Mouse (Mus musculus): ENCODE results near the gene Slc52a3.

The Slc52a3 gene

GRCm38 (mm10) chr2:151996229-151997189, at the start of gene Slc52a3:
Gene Slc52a3, plus strand, starts transcription at chr2:151996511.
- peak; percentile 90 for DNase-seq

DNA sequence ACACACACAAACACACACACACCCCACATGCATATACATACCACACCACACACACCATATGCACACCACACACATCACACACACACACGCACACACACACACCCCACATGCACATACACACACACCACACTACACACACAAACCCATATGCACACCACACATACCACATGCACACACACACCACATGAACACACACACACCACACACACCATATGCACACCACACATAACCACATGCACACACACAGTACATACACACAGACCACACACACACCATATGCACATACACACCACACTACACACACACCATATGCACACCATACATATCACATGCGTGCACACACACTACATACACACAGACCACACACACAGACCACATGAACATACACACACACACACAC, 48.7 kb upstream of the Slc52a3 start:
- no peak for DNase-seq

DNA sequence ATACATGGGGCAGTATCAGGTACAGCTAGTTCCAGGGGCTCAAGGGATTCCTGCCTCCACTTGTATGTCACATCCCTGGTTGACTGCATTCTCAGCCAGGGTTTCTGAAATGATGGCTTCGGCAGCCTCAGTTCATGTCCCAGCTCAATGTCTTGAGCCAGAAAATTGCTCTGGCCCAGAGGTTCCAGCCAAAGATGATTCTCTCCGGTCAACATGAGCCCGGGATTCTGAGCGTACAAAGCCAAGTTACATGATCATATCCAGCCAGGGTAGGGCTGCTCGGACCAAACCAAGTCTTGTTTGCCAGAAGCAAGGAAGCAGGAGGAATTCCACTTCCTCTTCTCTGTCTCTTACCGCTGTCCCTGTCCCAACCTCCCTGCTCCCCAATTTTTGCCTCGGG, 48.0 kb upstream of the Slc52a3 start:
- DNase-seq: no peak

DNA sequence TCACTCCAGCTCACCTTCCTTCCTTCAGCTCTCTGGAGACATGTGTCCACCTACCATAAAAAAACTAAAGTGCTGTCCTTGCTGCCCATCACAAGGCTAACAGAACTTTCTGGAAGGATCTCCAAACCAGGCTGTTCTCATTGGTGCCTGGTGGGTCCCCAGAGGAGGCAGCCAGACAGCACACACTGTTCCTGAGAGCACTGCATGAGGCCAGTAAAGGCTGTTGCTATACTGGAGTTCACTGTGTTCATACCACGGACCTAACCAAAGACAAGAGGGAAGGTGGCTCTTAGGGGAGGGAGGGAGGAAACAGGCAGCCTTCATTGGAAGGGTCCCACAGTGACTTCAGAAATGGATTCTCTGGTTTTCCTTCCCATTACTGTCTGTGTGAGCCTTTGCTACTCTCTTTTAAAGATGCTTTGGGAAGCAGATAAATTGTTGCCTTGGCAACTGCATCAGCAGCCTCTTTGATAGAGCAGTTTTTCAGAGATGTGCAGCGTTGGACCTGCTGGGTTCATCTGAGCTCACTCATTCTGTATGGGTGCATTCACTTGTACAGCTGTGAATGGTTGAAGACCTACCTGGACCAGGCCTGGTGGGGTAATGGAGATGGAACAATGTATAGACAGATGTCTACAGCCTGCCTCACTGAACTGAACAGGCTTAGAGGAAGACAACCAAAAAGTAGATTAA, 47.1 kb upstream of the Slc52a3 start:
- DNase-seq: no peak

- DNase-seq: no peak
Observed at GRCm38 (mm10) chr2:151953665-151954064, 42.6 kb upstream of the Slc52a3 start.

- DNase-seq: no peak
Observed at GRCm38 (mm10) chr2:151956500-151957137, 39.7 kb upstream of the Slc52a3 start.

GRCm38 (mm10) chr2:151959274-151959673, 37.0 kb upstream of the Slc52a3 start:
- peak; percentile 33 for DNase-seq

- DNase-seq: no peak
Observed at GRCm38 (mm10) chr2:151961284-151962196, 34.8 kb upstream of the Slc52a3 start.

- DNase-seq: no peak
Observed at GRCm38 (mm10) chr2:151962474-151962873, 33.8 kb upstream of the Slc52a3 start.

DNA sequence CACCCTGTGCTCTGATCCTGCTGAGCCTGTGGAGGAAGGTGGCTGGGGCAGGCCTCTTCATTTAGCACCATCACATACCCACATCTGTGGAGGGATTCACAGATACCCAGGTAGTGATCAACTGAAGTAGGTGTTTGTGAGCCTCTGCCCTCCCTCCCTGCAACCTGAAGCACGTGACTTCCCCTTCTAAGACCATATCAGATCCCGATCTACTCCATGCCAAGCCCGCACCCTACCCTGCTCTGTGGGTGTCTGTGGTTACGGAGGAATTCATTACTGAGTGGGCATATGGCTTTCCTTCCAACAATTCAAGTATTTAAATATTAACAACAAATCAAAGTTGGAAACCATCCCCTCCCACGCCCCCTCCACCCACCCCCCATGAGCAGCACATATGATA, 33.0 kb upstream of the Slc52a3 start:
- DNase-seq: no peak

DNA sequence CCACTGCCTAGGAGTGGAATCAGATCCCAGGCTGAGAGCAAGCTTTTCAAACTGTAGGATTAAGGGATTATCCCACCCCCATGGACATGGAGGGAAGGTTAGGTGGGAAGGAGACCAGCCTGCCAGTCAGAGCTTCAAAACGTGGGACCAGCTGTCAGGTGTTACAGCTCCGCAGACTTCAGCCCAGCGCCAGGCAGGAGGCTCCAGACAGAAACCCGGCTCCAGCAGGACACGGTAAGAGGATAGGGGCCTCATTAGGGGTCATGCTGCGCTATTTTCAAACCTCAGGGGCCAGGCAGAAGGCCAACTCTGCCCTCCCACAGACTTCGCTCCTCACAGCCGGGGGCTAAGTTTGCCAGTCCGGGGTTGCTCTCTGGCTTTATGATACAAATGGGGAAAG, 32.3 kb upstream of the Slc52a3 start:
- no peak for DNase-seq

DNA sequence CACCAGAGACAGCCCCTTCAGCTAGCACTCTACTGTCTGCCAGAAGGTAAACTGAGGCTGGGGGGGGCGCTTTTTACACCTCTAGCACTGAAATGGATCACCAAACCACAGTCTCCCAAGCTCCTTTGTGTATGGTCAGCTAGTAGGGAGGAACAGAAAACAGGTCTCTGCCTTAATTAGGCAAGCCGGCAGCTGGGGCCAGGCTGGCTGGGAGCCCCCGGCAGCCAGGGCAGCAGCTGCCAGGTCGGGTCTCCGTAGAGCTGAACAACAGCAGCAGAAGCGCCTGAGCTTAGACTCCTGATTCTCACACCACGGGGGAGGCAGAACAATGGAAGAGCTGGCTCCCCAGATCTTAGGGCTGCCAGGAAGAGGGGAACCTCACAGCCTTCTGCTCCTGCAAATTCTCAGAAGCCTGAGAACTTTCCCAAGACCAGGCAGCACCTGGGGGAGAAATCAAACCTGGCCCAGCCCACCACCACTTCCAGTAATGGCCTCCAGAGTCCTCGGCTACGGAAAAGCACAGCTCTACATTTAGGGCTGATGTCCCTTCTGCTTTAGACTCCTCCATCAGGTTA, 29.0 kb upstream of the Slc52a3 start:
- no peak for DNase-seq

DNA sequence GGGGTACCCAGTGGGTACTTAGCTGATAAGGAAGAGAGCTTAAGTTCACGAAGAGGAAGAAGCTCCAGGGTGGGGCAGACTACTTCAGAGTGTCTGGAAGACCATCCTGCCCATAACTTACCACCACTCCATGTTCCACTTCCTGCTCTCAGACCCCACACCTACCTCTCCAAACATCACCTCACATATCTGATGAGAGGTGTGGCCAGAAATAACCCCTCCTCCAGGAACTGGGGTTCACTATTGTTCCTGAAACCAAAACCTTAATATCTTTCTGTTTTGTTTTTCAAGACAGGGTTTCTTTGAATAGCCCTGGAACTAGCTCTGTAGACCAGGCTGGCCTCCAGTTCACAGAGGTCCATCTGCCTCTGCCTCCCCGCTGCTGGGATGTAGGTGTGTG, 28.5 kb upstream of the Slc52a3 start:
- no peak for DNase-seq

GRCm38 (mm10) chr2:151968451-151968850, 27.9 kb upstream of the Slc52a3 start:
- DNase-seq: no peak

DNA sequence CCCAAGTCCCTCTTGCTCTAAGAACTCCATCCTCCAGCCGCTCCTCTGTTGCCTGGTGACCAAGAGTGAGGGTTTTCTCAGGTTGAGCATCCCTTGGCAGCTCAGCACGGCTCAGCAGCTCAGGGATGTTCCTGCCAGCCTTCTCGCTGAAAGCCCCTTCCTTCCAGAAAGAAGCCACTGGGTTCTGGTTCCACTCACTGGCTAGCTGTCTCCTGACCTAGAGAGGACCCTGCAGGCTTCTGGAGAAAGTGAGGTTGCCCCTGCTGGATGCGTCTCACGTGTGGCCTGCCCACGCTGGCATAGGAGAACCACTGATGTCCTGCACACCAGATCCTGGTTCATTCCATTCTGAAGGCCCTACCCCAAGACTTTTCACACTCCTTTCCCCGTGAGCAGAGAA, 27.3 kb upstream of the Slc52a3 start:
- no peak for DNase-seq

DNA sequence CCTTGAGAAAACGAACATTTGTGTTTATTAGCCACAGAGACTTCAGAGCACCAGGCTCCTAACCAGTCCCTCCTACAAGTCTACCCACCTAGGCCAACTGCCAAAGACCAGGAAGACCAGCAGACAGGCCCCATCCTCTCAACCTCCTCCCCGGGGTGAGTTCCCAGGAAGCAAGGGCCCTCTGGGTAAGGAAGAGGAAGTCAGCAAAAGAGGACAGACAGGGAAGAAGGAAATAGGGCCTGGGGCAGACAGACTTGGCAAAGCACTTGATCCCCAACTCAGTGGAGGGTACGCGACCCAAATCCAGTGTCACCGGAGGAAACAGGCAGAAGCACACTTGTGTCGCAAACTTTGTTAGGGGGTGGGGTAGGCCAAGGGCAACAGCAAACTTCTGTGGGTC, 26.9 kb upstream of the Slc52a3 start:
- no peak for DNase-seq

- DNase-seq: peak; percentile 84
Observed at GRCm38 (mm10) chr2:151970191-151971172, 25.8 kb upstream of the Slc52a3 start.

DNA sequence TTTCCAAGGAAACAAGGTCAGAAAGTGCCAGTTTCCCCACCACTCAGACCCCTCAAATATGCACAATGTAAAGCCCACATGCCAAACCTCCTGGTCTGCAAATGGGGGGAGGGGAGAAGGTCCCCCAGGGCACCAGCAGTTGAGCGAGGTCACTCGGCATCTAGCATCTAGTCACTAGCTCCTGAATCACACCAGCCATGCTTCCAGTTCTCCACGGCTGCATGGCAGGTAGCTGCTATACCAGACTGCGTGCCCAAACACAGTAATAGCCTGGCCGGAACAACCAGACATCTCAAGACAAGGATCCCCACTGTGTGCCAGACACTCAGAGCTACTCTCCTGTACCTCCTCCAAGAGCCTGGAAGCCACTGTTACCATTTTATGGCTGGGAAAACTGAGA, 24.6 kb upstream of the Slc52a3 start:
- DNase-seq: no peak

- DNase-seq: peak; percentile 43
Observed at GRCm38 (mm10) chr2:151972880-151973594, 23.3 kb upstream of the Slc52a3 start.

Measured in liver (tissue).